Mouse (Mus musculus): ENCODE data around the gene Stk38l. TPM values are rescaled to one million over a fixed set of nuclear protein-coding genes. Genes with fewer than 3 reads are reported as not detected.

Gene Stk38l
- polyA plus RNA-seq, 2 experiments from 2014 or later, result 18.7 to 19.9 TPM

GRCm38 (mm10) chr6:146738889-146739288 is 14.1 kb downstream of the Stk38l start:
- no peak for ATAC-seq

- ATAC-seq, result no peak
Measured at GRCm38 (mm10) chr6:146740724-146741123, 15.9 kb downstream of the Stk38l start.

- ATAC-seq, result no peak
Measured at GRCm38 (mm10) chr6:146741986-146742635, 17.3 kb downstream of the Stk38l start.

GRCm38 (mm10) chr6:146744266-146744665 is 19.5 kb downstream of the Stk38l start:
- peak; percentile 36 for ATAC-seq

- ATAC-seq, result no peak
Measured at GRCm38 (mm10) chr6:146745180-146745579, 20.4 kb downstream of the Stk38l start.

GRCm38 (mm10) chr6:146746577-146746976 is 21.8 kb downstream of the Stk38l start:
- ATAC-seq, result no peak

GRCm38 (mm10) chr6:146747057-146747456 is 22.3 kb downstream of the Stk38l start:
- no peak for ATAC-seq

GRCm38 (mm10) chr6:146748271-146748670 is 23.5 kb downstream of the Stk38l start:
- ATAC-seq, result no peak

- peak; percentile 53 for ATAC-seq
Measured at GRCm38 (mm10) chr6:146751671-146752070, 26.9 kb downstream of the Stk38l start.

- ATAC-seq, result peak; percentile 50
Measured at GRCm38 (mm10) chr6:146752178-146752577, 27.4 kb downstream of the Stk38l start.

- no peak for ATAC-seq
Measured at GRCm38 (mm10) chr6:146752612-146753011, 27.8 kb downstream of the Stk38l start.

- no peak for ATAC-seq
Measured at GRCm38 (mm10) chr6:146753560-146754160, 28.9 kb downstream of the Stk38l start.

- no peak for ATAC-seq
Measured at GRCm38 (mm10) chr6:146755136-146755535, 30.3 kb downstream of the Stk38l start.

GRCm38 (mm10) chr6:146755679-146756078 is 30.9 kb downstream of the Stk38l start:
- no peak for ATAC-seq

GRCm38 (mm10) chr6:146759027-146759426 is 34.2 kb downstream of the Stk38l start:
- no peak for ATAC-seq

GRCm38 (mm10) chr6:146760022-146760421 is 35.2 kb downstream of the Stk38l start:
- no peak for ATAC-seq

- ATAC-seq, result no peak
Measured at GRCm38 (mm10) chr6:146760736-146761135, 35.9 kb downstream of the Stk38l start.

- peak; percentile 61 for ATAC-seq
Measured at GRCm38 (mm10) chr6:146762264-146762898, 37.6 kb downstream of the Stk38l start.

GRCm38 (mm10) chr6:146764593-146764992 is 39.8 kb downstream of the Stk38l start:
- ATAC-seq, result no peak

GRCm38 (mm10) chr6:146765270-146765669 is 40.5 kb downstream of the Stk38l start:
- ATAC-seq, result no peak

GRCm38 (mm10) chr6:146768813-146769404 is 44.1 kb downstream of the Stk38l start:
- no peak for ATAC-seq

GRCm38 (mm10) chr6:146770005-146770745 is 45.4 kb downstream of the Stk38l start:
- no peak for ATAC-seq

- ATAC-seq, result no peak
Measured at GRCm38 (mm10) chr6:146770808-146771207, 46.0 kb downstream of the Stk38l start.
